Mouse (Mus musculus): Measurements from ENCODE around the gene Fndc3b. TPM values are rescaled to one million over a fixed set of nuclear protein-coding genes. Genes with fewer than 3 reads are reported as not detected.

Fndc3b gene
- total RNA-seq, 1 experiment from 2014 or later: 14.3 TPM

DNA sequence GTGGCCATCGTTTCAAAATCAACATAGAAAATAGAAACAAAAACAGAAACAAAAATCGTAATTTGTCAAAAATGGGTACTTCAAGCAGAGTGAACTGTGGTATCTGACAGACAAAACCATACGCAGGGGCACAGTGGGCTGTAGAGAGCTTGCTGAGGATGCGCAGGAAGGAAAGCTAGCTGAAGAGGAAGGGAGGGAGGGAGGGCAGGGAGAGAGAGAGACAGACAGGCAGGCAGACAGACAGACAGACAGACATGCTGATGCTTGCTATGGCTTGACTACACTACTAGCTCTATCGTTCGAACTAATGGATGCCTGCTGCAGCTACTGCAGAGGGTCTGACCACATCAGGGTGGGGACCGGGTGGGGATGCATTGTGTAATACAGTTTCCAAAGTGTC, 247.7 kb downstream of the Fndc3b start:
- ATAC-seq (ENCODE audit: extremely low read depth, insufficient number of reproducible peaks, low FRiP score, poor library complexity, severe bottlenecking): no peak

GRCm38 (mm10) chr3:27462934-27463333, 248.2 kb downstream of the Fndc3b start:
- ATAC-seq (ENCODE audit: extremely low read depth, insufficient number of reproducible peaks, low FRiP score, poor library complexity, severe bottlenecking): no peak

DNA sequence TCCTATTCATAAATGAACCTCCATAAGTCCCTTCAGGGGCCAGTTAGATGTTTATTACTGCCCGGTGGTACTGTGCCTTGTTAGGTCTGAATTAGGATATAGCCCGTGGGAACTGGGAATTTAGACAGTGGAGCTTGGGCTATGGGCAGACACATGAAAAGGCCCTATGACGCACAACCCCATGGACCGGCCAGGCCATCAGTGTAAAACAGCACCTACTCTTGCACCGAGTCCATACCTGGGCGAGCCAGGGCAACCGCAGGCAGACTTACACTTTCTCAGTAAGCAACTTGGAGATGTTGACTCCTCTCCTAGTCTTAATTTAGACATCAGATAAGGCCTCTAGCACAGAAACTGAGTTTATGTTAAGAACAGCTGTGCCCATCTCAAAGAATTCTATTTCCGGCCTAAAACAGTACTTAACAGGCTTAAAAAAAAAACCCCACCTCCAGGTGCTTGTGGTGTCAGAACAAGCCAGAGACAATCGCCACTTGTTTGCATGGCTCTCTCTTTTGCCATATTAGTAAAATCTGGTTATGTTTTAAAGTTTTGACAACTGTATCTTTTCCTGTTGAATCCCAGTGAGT, 248.7 kb downstream of the Fndc3b start:
- no peak for ATAC-seq (ENCODE audit: extremely low read depth, insufficient number of reproducible peaks, low FRiP score, poor library complexity, severe bottlenecking)

GRCm38 (mm10) chr3:27461861-27462260, 249.2 kb downstream of the Fndc3b start:
- ATAC-seq (ENCODE audit: extremely low read depth, insufficient number of reproducible peaks, low FRiP score, poor library complexity, severe bottlenecking): no peak

DNA sequence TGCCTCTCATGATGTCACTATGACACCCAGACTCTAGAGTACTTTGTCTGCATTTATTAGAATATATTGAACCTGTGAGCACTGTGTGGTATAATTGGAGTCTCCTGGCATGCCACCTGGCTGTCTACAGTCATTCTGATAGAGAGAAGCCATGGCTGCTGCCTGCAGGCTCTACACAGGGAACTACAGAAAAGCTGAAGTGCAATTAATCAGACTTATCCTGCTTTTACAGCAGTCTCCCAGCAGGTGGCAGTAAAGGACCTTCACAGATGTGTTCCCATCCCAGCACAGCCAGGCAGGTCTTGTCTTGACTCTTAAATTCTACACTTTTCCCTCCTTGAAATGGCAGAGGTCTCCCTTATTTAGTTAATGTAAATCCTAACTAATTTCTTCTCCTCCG, 250.1 kb downstream of the Fndc3b start:
- peak; percentile 68 for ATAC-seq (ENCODE audit: extremely low read depth, insufficient number of reproducible peaks, low FRiP score, poor library complexity, severe bottlenecking)

DNA sequence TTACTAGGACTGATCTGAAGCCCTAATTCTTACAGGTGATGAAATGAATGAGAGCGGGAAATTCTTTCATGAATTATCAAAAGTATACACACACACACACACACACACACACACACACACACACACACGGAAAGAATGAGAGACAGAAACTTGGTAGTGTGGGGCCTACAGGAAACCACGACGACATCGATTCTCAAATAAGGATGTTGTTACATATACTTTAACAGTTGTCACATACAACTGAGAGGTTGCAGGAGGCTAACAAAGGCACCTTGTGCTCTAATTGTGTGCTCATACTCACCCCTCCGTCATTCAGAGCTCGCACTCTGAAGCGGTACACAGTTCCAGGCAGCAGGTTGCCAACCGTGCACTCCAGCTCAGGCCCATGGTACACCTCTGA, 252.7 kb downstream of the Fndc3b start:
- no peak for ATAC-seq (ENCODE audit: extremely low read depth, insufficient number of reproducible peaks, low FRiP score, poor library complexity, severe bottlenecking)

GRCm38 (mm10) chr3:27456514-27456913, 254.6 kb downstream of the Fndc3b start:
- no peak for ATAC-seq (ENCODE audit: extremely low read depth, insufficient number of reproducible peaks, low FRiP score, poor library complexity, severe bottlenecking)

- ATAC-seq (ENCODE audit: extremely low read depth, insufficient number of reproducible peaks, low FRiP score, poor library complexity, severe bottlenecking): no peak
Observed at GRCm38 (mm10) chr3:27454402-27455195, 256.5 kb downstream of the Fndc3b start.

DNA sequence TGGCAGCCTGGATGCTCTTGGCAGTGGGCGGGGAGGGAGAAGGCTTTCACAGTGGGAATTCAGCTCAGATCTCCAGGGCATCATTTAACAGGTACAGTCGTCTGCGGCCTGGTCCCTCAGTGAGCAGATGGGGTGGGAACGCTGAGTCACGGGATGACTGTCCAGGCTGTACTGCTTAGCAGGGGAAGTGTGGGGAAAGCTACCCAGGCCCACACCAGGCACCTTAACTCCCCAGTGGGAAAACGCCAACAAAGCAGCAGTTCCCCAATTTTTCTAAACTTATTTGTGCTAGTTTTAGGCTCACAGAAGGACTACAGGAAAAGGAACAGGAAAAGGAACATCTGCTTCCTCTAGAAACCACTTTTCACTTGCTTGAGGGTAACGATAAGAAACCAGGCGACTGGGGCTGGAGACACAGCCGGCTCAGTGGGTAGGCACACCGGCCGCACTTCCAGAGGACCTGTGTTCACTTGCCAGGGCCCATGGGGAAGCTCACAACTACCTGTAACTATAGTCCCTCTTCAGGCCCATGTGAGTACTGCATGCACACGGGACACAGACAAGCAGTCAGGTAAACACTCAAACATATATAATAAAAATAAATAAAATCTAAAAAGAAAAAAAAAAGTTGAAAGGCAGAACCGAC, 257.5 kb downstream of the Fndc3b start:
- no peak for ATAC-seq (ENCODE audit: extremely low read depth, insufficient number of reproducible peaks, low FRiP score, poor library complexity, severe bottlenecking)

DNA sequence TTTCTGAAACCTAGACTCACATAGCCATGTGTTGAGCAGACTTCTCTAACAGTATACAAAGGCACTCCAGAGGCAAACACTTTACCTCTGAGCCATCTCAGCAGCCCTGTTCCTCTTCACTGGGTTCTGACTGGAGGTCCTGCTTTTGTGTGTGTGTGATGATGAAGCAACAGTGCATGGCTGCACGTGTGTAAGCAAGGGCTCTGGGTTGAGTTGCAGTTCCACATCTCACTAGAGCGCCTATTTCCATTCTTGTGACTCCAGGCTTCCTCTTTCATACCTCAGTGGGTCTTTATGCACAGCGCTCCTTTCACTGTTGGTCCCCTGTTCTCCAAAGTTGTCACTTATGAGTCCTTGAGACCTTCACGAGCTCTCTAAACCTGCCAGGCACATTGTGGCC, 261.7 kb downstream of the Fndc3b start:
- ATAC-seq (ENCODE audit: extremely low read depth, insufficient number of reproducible peaks, low FRiP score, poor library complexity, severe bottlenecking): no peak

GRCm38 (mm10) chr3:27448367-27448766, 262.7 kb downstream of the Fndc3b start:
- no peak for ATAC-seq (ENCODE audit: extremely low read depth, insufficient number of reproducible peaks, low FRiP score, poor library complexity, severe bottlenecking)

GRCm38 (mm10) chr3:27439704-27440103, 271.4 kb downstream of the Fndc3b start:
- no peak for ATAC-seq (ENCODE audit: extremely low read depth, insufficient number of reproducible peaks, low FRiP score, poor library complexity, severe bottlenecking)

DNA sequence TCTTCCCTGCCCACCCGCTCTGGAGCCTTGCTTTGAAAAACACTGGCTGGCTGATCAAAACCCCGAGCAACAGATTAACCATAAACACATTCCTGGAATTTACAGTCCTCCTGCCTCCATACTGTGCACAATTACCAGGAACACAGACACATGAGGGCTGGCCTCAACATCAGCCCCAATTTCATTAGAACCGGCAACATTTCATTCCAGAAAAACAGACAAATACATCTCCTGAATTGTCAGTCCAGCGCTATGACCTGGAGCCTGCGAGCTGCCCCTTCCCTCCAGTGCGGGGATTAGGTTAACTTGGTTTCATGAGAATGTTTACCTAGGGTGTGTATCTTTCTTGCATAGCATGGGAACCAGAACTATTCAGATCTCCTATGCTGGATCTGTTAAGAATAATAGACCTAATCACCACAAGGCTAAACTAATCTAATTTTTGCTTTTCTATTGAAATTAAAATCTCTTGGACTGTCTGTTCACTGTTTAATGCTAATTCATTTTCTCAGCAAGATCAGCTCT, 275.9 kb downstream of the Fndc3b start:
- ATAC-seq (ENCODE audit: extremely low read depth, insufficient number of reproducible peaks, low FRiP score, poor library complexity, severe bottlenecking): no peak

DNA sequence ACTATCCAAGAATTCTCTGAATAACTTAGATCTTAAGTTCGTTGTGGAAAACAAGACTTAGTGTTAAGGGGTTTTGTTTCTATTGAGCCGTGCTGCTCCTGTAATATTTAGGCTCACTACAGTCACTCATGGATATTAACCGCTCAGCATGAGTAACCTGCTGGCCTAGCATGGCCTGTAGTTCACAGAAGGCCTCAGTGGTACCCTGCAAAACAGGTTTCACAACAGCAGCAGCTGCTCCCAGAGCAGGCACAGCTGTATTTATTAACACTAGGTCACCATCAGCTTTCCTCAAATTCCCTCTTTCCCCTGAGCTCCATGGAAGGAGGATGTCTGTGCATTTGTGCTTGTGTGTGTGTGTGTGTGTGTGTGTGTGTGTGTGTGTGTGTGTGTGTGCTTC, 278.1 kb downstream of the Fndc3b start:
- ATAC-seq (ENCODE audit: extremely low read depth, insufficient number of reproducible peaks, low FRiP score, poor library complexity, severe bottlenecking): no peak

GRCm38 (mm10) chr3:27430621-27431263, 280.4 kb downstream of the Fndc3b start:
- no peak for ATAC-seq (ENCODE audit: extremely low read depth, insufficient number of reproducible peaks, low FRiP score, poor library complexity, severe bottlenecking)

GRCm38 (mm10) chr3:27427406-27427805, 283.7 kb downstream of the Fndc3b start:
- no peak for ATAC-seq (ENCODE audit: extremely low read depth, insufficient number of reproducible peaks, low FRiP score, poor library complexity, severe bottlenecking)

GRCm38 (mm10) chr3:27424049-27424667, 286.9 kb downstream of the Fndc3b start:
- ATAC-seq (ENCODE audit: extremely low read depth, insufficient number of reproducible peaks, low FRiP score, poor library complexity, severe bottlenecking): no peak

DNA sequence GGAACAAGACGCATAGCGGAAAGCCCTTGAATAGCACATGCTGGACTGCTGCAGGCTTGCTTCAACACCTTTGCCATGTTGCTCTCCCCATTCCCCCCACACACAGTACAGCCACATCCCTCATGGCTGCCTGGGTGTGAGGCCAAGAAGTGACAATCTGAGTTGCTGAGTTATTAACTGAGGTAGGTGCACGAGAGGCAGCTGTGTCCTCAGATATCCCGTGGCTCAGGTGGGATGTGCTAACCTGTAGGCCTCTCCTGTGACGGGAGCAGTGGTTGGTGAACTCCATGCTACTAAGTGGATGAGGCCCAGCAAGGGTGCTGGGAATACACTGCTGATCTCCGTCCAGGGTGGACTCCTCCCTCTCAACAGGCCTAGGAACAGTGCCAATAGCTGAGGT, 288.6 kb downstream of the Fndc3b start:
- ATAC-seq (ENCODE audit: extremely low read depth, insufficient number of reproducible peaks, low FRiP score, poor library complexity, severe bottlenecking): no peak

- ATAC-seq (ENCODE audit: extremely low read depth, insufficient number of reproducible peaks, low FRiP score, poor library complexity, severe bottlenecking): no peak
Observed at GRCm38 (mm10) chr3:27421980-27422379, 289.1 kb downstream of the Fndc3b start.

All from neutrophil, adult 5-6 weeks (primary cell).